Mouse (Mus musculus): Measurements from ENCODE around the gene Slc17a1. TPM values are rescaled to one million over a fixed set of nuclear protein-coding genes. Genes with fewer than 3 reads are reported as not detected.

The Slc17a1 gene
- polyA plus RNA-seq, 1 experiment: not detected

- Histone ChIP-seq H3K27me3 (ENCODE audit: control insufficient read depth, insufficient read depth, insufficient read length) (no peaks in the 10 kb centered on the region), H3ac (ENCODE audit: control insufficient read depth, insufficient read length) (no peak within 1 kb of the TSS), H3K4me3 (no peak within 1 kb of the TSS), H3K4me2 (ENCODE audit: low read depth) (no peak within 1 kb of the TSS), H3K36me3 (ENCODE audit: control insufficient read depth, insufficient read depth) (no peaks in the 10 kb centered on the region), H3K79me2 (ENCODE audit: control insufficient read depth, insufficient read depth) (no peaks in the 10 kb centered on the region)
- TF ChIP-seq CEBPB (IDR thresholded peaks at IDR 0.05; ENCODE audit: insufficient read depth, poor library complexity, severe bottlenecking): no peak
- no peak for TF ChIP-seq E2F4 (IDR thresholded peaks at IDR 0.05; ENCODE audit: insufficient read depth)
- no peak for TF ChIP-seq POLR2A (IDR thresholded peaks at IDR 0.05; ENCODE audit: insufficient read length, low read depth)
- TF ChIP-seq TCF12 (IDR thresholded peaks at IDR 0.05; ENCODE audit: insufficient read depth, poor library complexity, severe bottlenecking): no peak
- no peak for TF ChIP-seq MYOD1 (IDR thresholded peaks at IDR 0.05; ENCODE audit: control insufficient read depth in 1 of 3, insufficient read length in 2 of 3, low read depth in 2 of 3)
- no peak for TF ChIP-seq USF1 (IDR thresholded peaks at IDR 0.05; ENCODE audit: low read depth)
- no peak for TF ChIP-seq POLR2AphosphoS2 (IDR thresholded peaks at IDR 0.05; ENCODE audit: insufficient read length, low read depth)
- TF ChIP-seq REST (IDR thresholded peaks at IDR 0.05; ENCODE audit: insufficient read depth, insufficient read length): no peak
- no peak for TF ChIP-seq SRF (IDR thresholded peaks at IDR 0.05; ENCODE audit: control insufficient read depth, insufficient read length, low read depth)
- TF ChIP-seq MYOG (IDR thresholded peaks at IDR 0.05; ENCODE audit: control insufficient read depth in 1 of 3, insufficient read depth in 1 of 3, insufficient read length in 2 of 3, low read depth in 2 of 3): no peak
- TF ChIP-seq TCF3 (IDR thresholded peaks at IDR 0.05; ENCODE audit: insufficient read length, low read depth): no peak
- TF ChIP-seq MAX (IDR thresholded peaks at IDR 0.05; ENCODE audit: low read depth): no peak
Measured at GRCm38 (mm10) chr13:23933421-23934210, 66.1 kb downstream of the Slc17a1 start, which contains the start of gene Hist1h2ba. Gene Hist1h2ba (minus strand): TSS chr13:23934156.

GRCm38 (mm10) chr13:23934211-23934520, 66.6 kb downstream of the Slc17a1 start, which contains the start of gene Hist1h2aa:
Gene Hist1h2aa (plus strand): TSS chr13:23934462.
- no peaks in the 10 kb centered on the region for H3K79me2 ChIP-seq (ENCODE audit: control insufficient read depth, insufficient read depth)

GRCm38 (mm10) chr13:23938699-23939098, 71.1 kb downstream of the Slc17a1 start:
- TF ChIP-seq CEBPB (IDR thresholded peaks at IDR 0.05; ENCODE audit: insufficient read depth, poor library complexity, severe bottlenecking) (no peak), MYOD1 (IDR thresholded peaks at IDR 0.05; ENCODE audit: control insufficient read depth in 1 of 3, insufficient read length in 2 of 3, low read depth in 2 of 3) (no peak), USF1 (IDR thresholded peaks at IDR 0.05; ENCODE audit: low read depth) (no peak), MAX (IDR thresholded peaks at IDR 0.05; ENCODE audit: low read depth) (no peak), POLR2A (IDR thresholded peaks at IDR 0.05; ENCODE audit: insufficient read length, low read depth) (no peak), POLR2AphosphoS2 (IDR thresholded peaks at IDR 0.05; ENCODE audit: insufficient read length, low read depth) (no peak), REST (IDR thresholded peaks at IDR 0.05; ENCODE audit: insufficient read depth, insufficient read length) (no peak), TCF3 (IDR thresholded peaks at IDR 0.05; ENCODE audit: insufficient read length, low read depth) (no peak), MYOG (IDR thresholded peaks at IDR 0.05; ENCODE audit: control insufficient read depth in 1 of 3, insufficient read depth in 1 of 3, insufficient read length in 2 of 3, low read depth in 2 of 3) (no peak), SRF (IDR thresholded peaks at IDR 0.05; ENCODE audit: control insufficient read depth, insufficient read length, low read depth) (no peak)
- no peaks in the 10 kb centered on the region for H3K36me3 ChIP-seq (ENCODE audit: control insufficient read depth, insufficient read depth)
- no peaks in the 10 kb centered on the region for H3K79me2 ChIP-seq (ENCODE audit: control insufficient read depth, insufficient read depth)
- H3K4me3 ChIP-seq: no peak overlapping the region
- H3K4me2 ChIP-seq (ENCODE audit: low read depth): no peak overlapping the region
- H3K27me3 ChIP-seq (ENCODE audit: control insufficient read depth, insufficient read depth, insufficient read length): peaks cover 12% of the 10 kb centered on the region
- no peak overlapping the region for H3ac ChIP-seq (ENCODE audit: control insufficient read depth, insufficient read length)

More at GRCm38 (mm10) chr13:23934211-23934520, 66.6 kb downstream of the Slc17a1 start, which contains the start of gene Hist1h2aa:
- no peaks in the 10 kb centered on the region for H3K27me3 ChIP-seq (ENCODE audit: control insufficient read depth, insufficient read depth, insufficient read length)
- no peak within 1 kb of the TSS for H3K4me3 ChIP-seq
- no peak within 1 kb of the TSS for H3ac ChIP-seq (ENCODE audit: control insufficient read depth, insufficient read length)
- TF ChIP-seq E2F4 (IDR thresholded peaks at IDR 0.05; ENCODE audit: insufficient read depth): no peak
- no peak for TF ChIP-seq MAX (IDR thresholded peaks at IDR 0.05; ENCODE audit: low read depth)
- TF ChIP-seq TCF3 (IDR thresholded peaks at IDR 0.05; ENCODE audit: insufficient read length, low read depth): no peak
- TF ChIP-seq TCF12 (IDR thresholded peaks at IDR 0.05; ENCODE audit: insufficient read depth, poor library complexity, severe bottlenecking): no peak
- no peak for TF ChIP-seq SRF (IDR thresholded peaks at IDR 0.05; ENCODE audit: control insufficient read depth, insufficient read length, low read depth)
- no peak for TF ChIP-seq POLR2AphosphoS2 (IDR thresholded peaks at IDR 0.05; ENCODE audit: insufficient read length, low read depth)
- TF ChIP-seq REST (IDR thresholded peaks at IDR 0.05; ENCODE audit: insufficient read depth, insufficient read length): no peak
- TF ChIP-seq MYOG (IDR thresholded peaks at IDR 0.05; ENCODE audit: control insufficient read depth in 1 of 3, insufficient read depth in 1 of 3, insufficient read length in 2 of 3, low read depth in 2 of 3): no peak
- H3K4me2 ChIP-seq (ENCODE audit: low read depth): no peak within 1 kb of the TSS
- H3K36me3 ChIP-seq (ENCODE audit: control insufficient read depth, insufficient read depth): no peaks in the 10 kb centered on the region

GRCm38 (mm10) chr13:23940291-23940690, 72.7 kb downstream of the Slc17a1 start:
- H3K27me3 ChIP-seq (ENCODE audit: control insufficient read depth, insufficient read depth, insufficient read length): peaks cover 12% of the 10 kb centered on the region
- no peak overlapping the region for H3ac ChIP-seq (ENCODE audit: control insufficient read depth, insufficient read length)
- no peaks in the 10 kb centered on the region for H3K79me2 ChIP-seq (ENCODE audit: control insufficient read depth, insufficient read depth)
- TF ChIP-seq MYOG (IDR thresholded peaks at IDR 0.05; ENCODE audit: control insufficient read depth in 1 of 3, insufficient read depth in 1 of 3, insufficient read length in 2 of 3, low read depth in 2 of 3) (no peak), MAX (IDR thresholded peaks at IDR 0.05; ENCODE audit: low read depth) (no peak), REST (IDR thresholded peaks at IDR 0.05; ENCODE audit: insufficient read depth, insufficient read length) (no peak), TCF12 (IDR thresholded peaks at IDR 0.05; ENCODE audit: insufficient read depth, poor library complexity, severe bottlenecking) (no peak), POLR2AphosphoS2 (IDR thresholded peaks at IDR 0.05; ENCODE audit: insufficient read length, low read depth) (no peak), TCF3 (IDR thresholded peaks at IDR 0.05; ENCODE audit: insufficient read length, low read depth) (no peak), POLR2A (IDR thresholded peaks at IDR 0.05; ENCODE audit: insufficient read length, low read depth) (no peak), MYOD1 (IDR thresholded peaks at IDR 0.05; ENCODE audit: control insufficient read depth in 1 of 3, insufficient read length in 2 of 3, low read depth in 2 of 3) (no peak), E2F4 (IDR thresholded peaks at IDR 0.05; ENCODE audit: insufficient read depth) (no peak), SRF (IDR thresholded peaks at IDR 0.05; ENCODE audit: control insufficient read depth, insufficient read length, low read depth) (no peak), USF1 (IDR thresholded peaks at IDR 0.05; ENCODE audit: low read depth) (no peak), CEBPB (IDR thresholded peaks at IDR 0.05; ENCODE audit: insufficient read depth, poor library complexity, severe bottlenecking) (no peak)
- no peaks in the 10 kb centered on the region for H3K36me3 ChIP-seq (ENCODE audit: control insufficient read depth, insufficient read depth)
- H3K4me3 ChIP-seq: no peak overlapping the region
- no peak overlapping the region for H3K4me2 ChIP-seq (ENCODE audit: low read depth)
